Mouse (Mus musculus) midbrain, embryonic 11.5 days (tissue): ENCODE measurements around the gene Cyp2c54. TPM values are rescaled to one million over a fixed set of nuclear protein-coding genes. Genes with fewer than 3 reads are reported as not detected.
"Not testable (repeated sequence)": the region's sequence is repeated elsewhere in the genome, so short reads cannot be mapped to it uniquely, and the experiment has no call there.

ENCODE experiments used
- ATAC-seq: fragments of 200-750 bp; cut with Nextera tagmentation; 2 replicates; pipeline ENCODE4 v1.8.0; 2017; ENCODE audit warnings: moderate TSS enrichment, moderate library complexity; ENCODE audit not compliant: low FRiP score
- DNase-seq: peaks from one replicate; pipeline ENCODE4 v3.0.0; 2015; ENCODE audit warnings: low spot score; ENCODE audit errors: missing footprints
- H3K27ac ChIP-seq: fragments of 300-500 bp; sonication (generic); 2 replicates; pipeline ENCODE4 v1.5.1; 2014; ENCODE audit warnings: low read depth, low read length
- H3K27me3 ChIP-seq: fragments of 300-500 bp; sonication (generic); 2 replicates; pipeline ENCODE4 v1.6.1; 2014; ENCODE audit warnings: mild to moderate bottlenecking, low read length, moderate library complexity, mixed read lengths; ENCODE audit not compliant: control insufficient read depth, insufficient read depth
- H3K36me3 ChIP-seq: fragments of 300-500 bp; sonication (generic); 2 replicates; pipeline ENCODE4 v1.6.1; 2014; ENCODE audit warnings: mild to moderate bottlenecking, low read length, moderate library complexity, mixed read lengths; ENCODE audit not compliant: control insufficient read depth, insufficient read depth
- H3K4me1 ChIP-seq: fragments of 300-500 bp; sonication (generic); 2 replicates; pipeline ENCODE4 v1.6.1; 2014; ENCODE audit warnings: low read length; ENCODE audit not compliant: control insufficient read depth, insufficient read depth
- H3K4me2 ChIP-seq: fragments of 300-500 bp; sonication (generic); 2 replicates; pipeline ENCODE4 v1.6.1; 2014; ENCODE audit warnings: mild to moderate bottlenecking, moderate library complexity
- H3K4me3 ChIP-seq: fragments of 300-500 bp; sonication (generic); 2 replicates; pipeline ENCODE4 v1.5.1; 2014; ENCODE audit warnings: low read depth, low read length
- H3K9ac ChIP-seq: fragments of 300-500 bp; sonication (generic); 2 replicates; pipeline ENCODE4 v1.6.1; 2014; ENCODE audit warnings: low read length
- H3K9me3 ChIP-seq: fragments of 300-500 bp; sonication (generic); 2 replicates; pipeline ENCODE4 v1.6.1; 2016; ENCODE audit warnings: low read length; ENCODE audit not compliant: control insufficient read depth
- WGBS: fragments of 180-500 bp; shearing (Covaris S2); extraction: QIAGEN DNeasy Blood & Tissue Kit; methylation state at CpG from one replicate; pipeline ENCODE4 v1.1.7; 2014; 5-methylcytosine and 5-hydroxymethylcytosine counted together
- polyA plus RNA-seq: library from polyadenylated mRNA; unstranded; fragments of >200 nt; fragmentation: Nextera tagmentation; extraction: Ambion mirVana; gene quantifications from 2 replicates; pipeline ENCODE4 v1.2.1, GENCODE M21; 2014

Cyp2c54 gene
- polyA plus RNA-seq, result not detected in 2 replicates

DNA sequence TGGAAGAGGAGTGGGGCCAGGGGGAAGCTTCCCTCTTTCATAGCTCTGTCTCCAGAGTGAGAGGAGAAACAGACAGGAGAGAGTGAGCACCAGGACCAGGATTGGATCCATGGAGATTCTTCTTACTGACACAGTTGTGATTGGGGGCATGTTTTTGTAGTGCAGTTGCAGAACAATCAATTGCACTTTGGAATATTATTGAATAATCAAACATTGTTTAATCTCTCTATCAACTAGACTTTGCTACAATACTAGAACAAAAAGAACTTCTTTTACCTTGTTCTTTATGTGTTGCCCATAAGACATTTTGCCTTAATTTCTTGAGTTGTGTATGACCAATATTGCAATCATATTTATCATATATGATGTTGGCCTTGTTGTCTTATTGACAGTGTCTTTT is at the start of gene Cyp2c54:
TSS of gene Cyp2c54 (minus strand) at position 127 of the 400 bp plus-strand sequence.
- H3K36me3 ChIP-seq, result no peaks in the 10 kb centered on the region
- H3K27ac ChIP-seq, result no peak within 1 kb of the TSS
- H3K4me2 ChIP-seq, result no peak within 1 kb of the TSS
- no peaks in the 10 kb centered on the region for H3K9me3 ChIP-seq
- no peaks in the 10 kb centered on the region for H3K27me3 ChIP-seq
- DNase-seq (no peak), ATAC-seq (no peak)
- no peaks in the 10 kb centered on the region for H3K4me1 ChIP-seq
- no peak within 1 kb of the TSS for H3K4me3 ChIP-seq
- H3K9ac ChIP-seq, result no peak within 1 kb of the TSS

DNA sequence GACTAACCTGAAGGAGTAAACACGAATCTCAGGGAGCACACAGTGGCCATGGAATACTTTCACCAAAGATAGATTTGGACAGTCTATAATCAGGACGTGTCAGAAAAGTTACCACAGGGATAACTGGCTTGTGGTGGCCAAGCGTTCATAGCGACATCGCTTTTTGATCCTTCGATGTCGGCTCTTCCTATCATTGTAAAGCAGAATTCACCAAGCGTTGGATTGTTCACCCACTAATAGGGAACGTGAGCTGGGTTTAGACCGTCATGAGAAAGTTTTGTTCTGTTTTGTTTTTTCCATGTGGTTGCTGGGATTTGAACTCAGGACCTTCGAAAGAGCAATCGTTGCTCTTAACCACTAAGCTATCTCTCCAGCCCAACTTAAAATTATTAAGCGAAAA is 46.0 kb upstream of the Cyp2c54 start:
- not testable (repeated sequence) for H3K4me2 ChIP-seq, DNase-seq, H3K4me3 ChIP-seq, ATAC-seq, H3K27ac ChIP-seq, H3K36me3 ChIP-seq, H3K27me3 ChIP-seq, H3K4me1 ChIP-seq, H3K9me3 ChIP-seq, H3K9ac ChIP-seq
- WGBS, result 80% methylated on average over 13 of the region's 13 CpGs

DNA sequence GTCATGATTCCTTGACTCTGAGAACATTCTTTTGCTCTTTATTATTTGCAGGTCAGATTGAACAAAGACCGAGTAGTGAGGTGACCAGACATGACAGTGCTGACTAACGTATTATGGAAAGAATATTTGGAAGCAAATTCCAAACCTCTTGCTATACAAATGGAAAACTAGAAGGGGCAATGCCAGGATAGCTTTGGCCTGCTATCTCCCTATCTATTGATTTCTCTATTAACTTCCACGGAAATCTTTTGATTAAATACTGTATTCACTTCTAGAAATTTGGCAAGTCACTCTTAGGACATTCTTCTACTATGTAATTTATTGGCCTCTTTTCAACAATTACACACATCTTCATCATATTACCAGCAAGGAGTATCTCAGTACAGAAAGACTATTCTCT is 17.5 kb upstream of the Cyp2c54 start:
- DNase-seq (no peak), ATAC-seq (no peak)
- H3K27ac ChIP-seq, result no peak overlapping the region
- no peaks in the 10 kb centered on the region for H3K36me3 ChIP-seq
- no peaks in the 10 kb centered on the region for H3K9me3 ChIP-seq
- no peaks in the 10 kb centered on the region for H3K27me3 ChIP-seq
- no peak overlapping the region for H3K4me3 ChIP-seq
- H3K4me1 ChIP-seq, result no peaks in the 10 kb centered on the region
- WGBS, result 75% methylated on average over 3 of the region's 3 CpGs
- H3K4me2 ChIP-seq, result no peak overlapping the region
- H3K9ac ChIP-seq, result no peak overlapping the region

DNA sequence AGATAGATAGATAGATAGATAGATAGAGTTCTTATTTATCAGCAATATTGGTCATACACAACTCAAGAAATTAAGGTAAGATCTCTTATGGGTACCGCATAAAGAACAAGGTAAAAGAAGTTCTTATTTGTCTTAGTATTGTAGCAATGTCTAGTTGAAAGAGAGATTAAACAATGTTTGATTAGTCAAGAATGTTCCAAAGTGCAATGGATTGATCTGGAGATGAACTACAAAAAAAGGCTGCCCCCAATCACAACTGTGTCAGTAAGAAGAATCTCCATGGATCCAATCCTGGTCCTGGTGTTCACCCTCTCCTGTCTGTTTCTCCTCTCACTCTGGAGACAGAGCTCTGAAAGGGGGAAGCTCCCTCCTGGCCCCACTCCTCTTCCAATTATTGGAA is 15.8 kb upstream of the Cyp2c54 start, which contains the start of gene Cyp2c50:
TSS of gene Cyp2c50 (plus strand) at position 268 of the 400 bp plus-strand sequence.
- H3K4me3 ChIP-seq, result not testable (repeated sequence)
- WGBS, result 95% methylated on average over 1 of the region's 1 CpGs

DNA sequence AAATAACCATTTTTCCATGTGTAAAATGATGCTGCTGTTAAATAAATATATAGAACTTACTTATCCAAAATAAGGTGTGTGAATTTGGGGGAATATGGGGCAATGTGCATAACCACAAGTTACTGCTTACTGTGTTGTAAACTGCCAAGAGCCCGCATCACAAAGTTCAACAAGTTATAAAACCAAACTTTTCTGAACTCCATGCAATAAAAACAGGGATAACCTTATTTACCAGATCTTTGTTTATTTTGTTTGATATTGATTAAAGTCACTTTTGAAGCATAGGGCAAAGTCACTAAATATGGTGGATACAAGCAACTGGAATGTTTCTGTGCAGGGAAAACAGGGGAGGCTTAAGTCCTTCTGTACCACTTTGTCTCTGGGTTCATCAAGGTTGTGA is 14.8 kb upstream of the Cyp2c54 start:
- no peaks in the 10 kb centered on the region for H3K4me1 ChIP-seq
- DNase-seq, result no peak
- H3K27me3 ChIP-seq, result no peaks in the 10 kb centered on the region
- H3K9ac ChIP-seq, result no peak overlapping the region
- H3K9me3 ChIP-seq, result no peaks in the 10 kb centered on the region
- WGBS, result 87% methylated on average over 1 of the region's 1 CpGs
- H3K27ac ChIP-seq, result no peak overlapping the region
- no peaks in the 10 kb centered on the region for H3K36me3 ChIP-seq
- no peak for ATAC-seq
- no peak overlapping the region for H3K4me3 ChIP-seq
- no peak overlapping the region for H3K4me2 ChIP-seq

More for the DNA sequence above, 15.8 kb upstream of the Cyp2c54 start, which contains the start of gene Cyp2c50:
- not testable (repeated sequence) for H3K27me3 ChIP-seq, H3K36me3 ChIP-seq, DNase-seq, H3K27ac ChIP-seq, H3K9me3 ChIP-seq, H3K4me2 ChIP-seq, H3K9ac ChIP-seq, ATAC-seq, H3K4me1 ChIP-seq

DNA sequence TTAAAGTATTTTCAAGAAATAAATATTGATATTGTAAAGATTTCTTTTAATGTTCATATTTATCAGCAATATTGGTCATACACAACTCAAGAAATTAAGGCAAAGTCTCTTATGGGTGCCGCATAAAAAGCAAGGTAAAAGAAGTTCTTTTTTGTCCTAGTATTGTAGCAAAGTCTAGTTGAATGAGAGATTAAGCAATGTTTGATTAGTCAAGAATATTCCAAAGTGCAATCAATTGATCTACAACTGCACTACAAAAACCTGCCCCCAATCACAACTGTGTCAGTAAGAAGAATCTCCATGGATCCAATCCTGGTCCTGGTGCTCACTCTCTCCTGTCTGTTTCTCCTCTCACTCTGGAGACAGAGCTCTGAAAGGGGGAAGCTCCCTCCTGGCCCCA is 81.5 kb downstream of the Cyp2c54 start, which contains the start of gene Cyp2c37:
TSS of gene Cyp2c37 (plus strand) at position 285 of the 400 bp plus-strand sequence.
- not testable (repeated sequence) for H3K9ac ChIP-seq, H3K9me3 ChIP-seq, DNase-seq, H3K36me3 ChIP-seq, H3K4me2 ChIP-seq, H3K4me3 ChIP-seq, ATAC-seq, H3K27me3 ChIP-seq, H3K27ac ChIP-seq, H3K4me1 ChIP-seq
- 93% methylated on average over 1 of the region's 1 CpGs for WGBS

DNA sequence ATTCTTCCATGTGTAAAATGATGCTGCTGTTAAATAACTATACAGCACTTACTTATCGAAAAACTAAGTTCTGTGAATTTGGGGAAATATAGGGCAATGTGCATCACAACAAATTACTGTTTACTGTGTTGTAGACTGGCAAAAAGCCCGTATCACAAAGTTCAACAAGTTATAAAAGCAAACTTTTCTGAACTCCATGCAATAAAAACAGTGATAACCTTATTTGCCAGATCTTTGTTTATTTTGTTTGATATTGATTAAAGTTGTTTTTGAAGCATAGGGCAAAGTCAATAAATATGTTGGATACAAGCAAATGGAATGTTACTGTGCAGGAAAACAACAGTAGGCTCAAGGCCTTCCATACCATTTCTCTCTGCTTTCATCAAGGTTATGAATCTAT is 84.2 kb downstream of the Cyp2c54 start:
- 77% methylated on average over 2 of the region's 2 CpGs for WGBS
- ATAC-seq, result no peak

More for the DNA sequence above, 84.2 kb downstream of the Cyp2c54 start:
- Histone ChIP-seq H3K9ac (no peak overlapping the region), H3K27ac (no peak overlapping the region), H3K4me2 (no peak overlapping the region), H3K4me1 (no peaks in the 10 kb centered on the region), H3K4me3 (no peak overlapping the region), H3K9me3 (no peaks in the 10 kb centered on the region), H3K27me3 (no peaks in the 10 kb centered on the region), H3K36me3 (no peaks in the 10 kb centered on the region)
- DNase-seq, result no peak

Other genes starting within 250 kb of the Cyp2c54 start
- not detected in 2 replicates for gene Cyp2c69, start 187.0 kb downstream of the Cyp2c54 start, polyA plus RNA-seq
- gene Cyp2c37, start 81.4 kb downstream of the Cyp2c54 start, polyA plus RNA-seq, result not detected in 2 replicates
- not detected in 2 replicates for gene Cyp2c50, start 15.9 kb upstream of the Cyp2c54 start, polyA plus RNA-seq
- not detected in 2 replicates for gene Cyp2c70, start 113.5 kb upstream of the Cyp2c54 start, polyA plus RNA-seq
- 76.7 and 84.2 TPM in 2 replicates for gene Pdlim1, start 198.0 kb upstream of the Cyp2c54 start, polyA plus RNA-seq